Mouse (Mus musculus) kidney, adult 2 months (tissue): ENCODE data around the gene Csrnp2. TPM values are rescaled to one million over a fixed set of nuclear protein-coding genes. Genes with fewer than 3 reads are reported as not detected.
A peak's percentile ranks its signal among the peaks of the same experiment; 100 is the strongest.

ENCODE experiments used
- DNase-seq: peaks from one replicate; pipeline ENCODE4 v3.0.0; 2021
- H3K27ac ChIP-seq: fragments of 200-500 bp; 2 replicates; pipeline ENCODE4 v1.5.1; 2012; ENCODE audit warnings: low read depth, low read length, control low read depth, inconsistent platforms; ENCODE audit not compliant: insufficient read depth
- H3K27me3 ChIP-seq: fragments of 200-500 bp; replicated peaks from 2 replicates; pipeline ENCODE4 v1.6.1; 2012; ENCODE audit warnings: mild to moderate bottlenecking, moderate library complexity, low read length, inconsistent platforms; ENCODE audit not compliant: control insufficient read depth, insufficient read depth
- H3K36me3 ChIP-seq: fragments of 200-500 bp; 2 replicates; pipeline ENCODE4 v1.6.1; 2012; ENCODE audit warnings: mild to moderate bottlenecking, moderate library complexity, low read length, inconsistent platforms; ENCODE audit not compliant: control insufficient read depth, insufficient read depth
- H3K4me1 ChIP-seq: fragments of 200-500 bp; 2 replicates; pipeline ENCODE4 v1.6.1; 2011; ENCODE audit warnings: low read length; ENCODE audit not compliant: control insufficient read depth, insufficient read depth
- H3K4me3 ChIP-seq: fragments of 200-500 bp; 2 replicates; pipeline ENCODE4 v1.5.1; 2011; ENCODE audit warnings: mild to moderate bottlenecking, low read depth, low read length, control low read depth; ENCODE audit not compliant: insufficient read depth
- CTCF ChIP-seq: fragments of 200-500 bp; conservative IDR thresholded peaks from 2 replicates; pipeline ENCODE4 v1.5.1; 2011; ENCODE audit warnings: low read depth, mild to moderate bottlenecking, control low read depth, low read length, moderate library complexity, mixed read lengths; ENCODE audit not compliant: insufficient read depth, insufficient read length
- POLR2A ChIP-seq: fragments of 200-500 bp; IDR thresholded peaks from one replicate; pipeline ENCODE4 v1.6.1; 2011; ENCODE audit warnings: low read depth, low read length, control low read depth
- WGBS: fragments of 180-500 bp; shearing (Covaris S2); methylation state at CpG from one replicate; pipeline ENCODE4 v1.1.7; 2018; 5-methylcytosine and 5-hydroxymethylcytosine counted together
- polyA plus RNA-seq: library from polyadenylated mRNA; depleted of rRNA; stranded (reverse); fragments of >200 nt; gene quantifications from 2 replicates; pipeline ENCODE4 v1.2.3, GENCODE M21; 2012

Gene Csrnp2
- polyA plus RNA-seq, 1 experiment, result 2.7 TPM

DNA sequence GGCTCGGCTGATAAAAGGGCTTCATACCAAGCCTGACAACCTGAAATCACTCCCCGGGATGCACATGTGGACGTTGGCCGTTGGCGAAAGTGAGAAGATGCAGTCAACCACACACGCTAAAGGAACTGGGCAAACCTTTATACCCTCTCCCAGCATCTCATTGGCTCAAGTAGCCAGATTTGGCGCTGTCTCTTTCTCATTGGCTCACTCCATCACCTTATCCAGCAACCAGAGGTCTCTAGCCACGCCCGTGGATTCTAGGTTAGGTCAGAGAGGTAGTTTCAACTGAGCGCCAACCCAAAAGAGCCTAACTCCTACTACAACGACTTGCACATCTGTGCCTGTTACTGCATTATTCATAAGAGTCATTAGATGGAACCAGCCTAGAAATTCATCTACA is 42.8 kb downstream of the Csrnp2 start:
- WGBS, result 78% methylated on average over 11 of the region's 11 CpGs
- no peaks in the 10 kb centered on the region; the same call in 1 of the 2 replicates for H3K4me1 ChIP-seq
- H3K27ac ChIP-seq, result no peak overlapping the region
- H3K4me3 ChIP-seq, result no peak overlapping the region
- DNase-seq, result no peak
- H3K27me3 ChIP-seq, result no peaks in the 10 kb centered on the region
- H3K36me3 ChIP-seq, result no peaks in the 10 kb centered on the region
- no peak for TF ChIP-seq POLR2A
- no peak for TF ChIP-seq CTCF

DNA sequence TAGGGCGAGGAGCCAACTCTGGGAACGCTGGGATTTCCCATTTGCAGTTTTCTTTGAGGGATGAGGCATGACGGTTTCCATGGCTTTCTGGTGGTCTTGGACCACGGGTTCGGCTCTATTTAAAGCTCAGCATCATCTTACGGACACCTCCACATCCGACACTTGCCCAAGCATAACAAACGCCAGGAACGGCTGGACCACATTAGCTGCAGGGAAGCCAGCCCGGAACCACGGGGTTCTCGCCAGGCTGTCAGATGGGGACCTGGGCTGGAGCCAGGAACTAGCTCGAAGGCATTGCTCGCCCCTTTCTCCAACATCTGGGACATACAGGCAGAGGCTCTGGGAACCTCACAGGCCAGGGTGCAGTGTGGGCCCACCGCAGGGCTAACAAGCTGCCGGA is 44.0 kb downstream of the Csrnp2 start:
- WGBS, result 37% methylated on average over 16 of the region's 16 CpGs
- Histone ChIP-seq H3K27ac (no peak overlapping the region), H3K4me1 (no peaks in the 10 kb centered on the region), H3K27me3 (no peaks in the 10 kb centered on the region), H3K36me3 (no peaks in the 10 kb centered on the region), H3K4me3 (no peak overlapping the region)
- no peak for TF ChIP-seq POLR2A
- DNase-seq, result peak; percentile 48

DNA sequence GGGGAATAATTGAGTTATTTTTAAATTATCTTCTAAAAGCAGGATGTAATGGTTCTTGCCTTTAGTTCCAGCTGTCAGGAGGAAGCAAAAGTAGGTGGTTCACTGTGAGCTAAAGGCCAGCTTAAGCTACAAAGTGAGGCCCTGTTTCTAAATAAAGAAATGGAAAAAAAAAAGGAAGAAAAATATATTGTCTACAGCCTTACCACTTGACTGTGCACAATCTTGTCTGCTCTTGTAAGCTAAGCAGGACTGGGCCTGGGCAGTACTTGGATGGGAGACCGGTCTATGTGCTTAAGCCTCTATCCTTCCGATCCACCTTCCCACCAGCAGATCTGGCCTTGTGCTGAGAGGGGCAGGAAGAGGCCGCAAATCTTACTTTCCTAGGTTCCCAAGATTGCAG is 45.8 kb downstream of the Csrnp2 start:
- 74% methylated on average over 3 of the region's 3 CpGs for WGBS
- H3K4me1 ChIP-seq, result no peaks in the 10 kb centered on the region
- DNase-seq, result no peak
- H3K27ac ChIP-seq, result no peak overlapping the region
- no peaks in the 10 kb centered on the region for H3K27me3 ChIP-seq
- H3K36me3 ChIP-seq, result no peaks in the 10 kb centered on the region
- TF ChIP-seq CTCF (no peak), POLR2A (no peak)
- H3K4me3 ChIP-seq, result no peak overlapping the region

DNA sequence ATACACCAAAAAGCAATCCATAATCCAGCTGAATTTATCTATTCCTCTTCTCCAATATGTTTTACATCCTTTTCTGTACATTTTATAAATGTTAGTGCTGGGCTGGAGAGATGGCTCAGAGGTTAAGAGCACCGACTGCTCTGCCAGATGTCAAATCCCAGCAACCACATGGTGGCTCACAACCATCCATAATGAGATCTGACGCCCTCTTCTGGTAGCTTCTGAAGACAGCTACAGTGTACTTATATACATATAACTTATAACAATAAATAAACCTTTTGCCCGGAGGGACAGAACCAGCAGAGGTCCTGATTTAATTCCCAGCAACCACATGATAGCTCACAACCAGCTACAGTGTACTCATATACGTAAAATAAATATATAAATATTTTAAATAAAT is 46.7 kb downstream of the Csrnp2 start:
- TF ChIP-seq CTCF, result 0 out of 2 replicates have a peak, but pooled peaks have one; percentile 10
- TF ChIP-seq POLR2A, result no peak
- no peaks in the 10 kb centered on the region; the same call in 1 of the 2 replicates for H3K4me1 ChIP-seq
- no peak for DNase-seq
- H3K36me3 ChIP-seq, result no peaks in the 10 kb centered on the region
- no peak overlapping the region for H3K27ac ChIP-seq
- no peak overlapping the region for H3K4me3 ChIP-seq
- WGBS, result 87% methylated on average over 4 of the region's 4 CpGs
- no peaks in the 10 kb centered on the region for H3K27me3 ChIP-seq

DNA sequence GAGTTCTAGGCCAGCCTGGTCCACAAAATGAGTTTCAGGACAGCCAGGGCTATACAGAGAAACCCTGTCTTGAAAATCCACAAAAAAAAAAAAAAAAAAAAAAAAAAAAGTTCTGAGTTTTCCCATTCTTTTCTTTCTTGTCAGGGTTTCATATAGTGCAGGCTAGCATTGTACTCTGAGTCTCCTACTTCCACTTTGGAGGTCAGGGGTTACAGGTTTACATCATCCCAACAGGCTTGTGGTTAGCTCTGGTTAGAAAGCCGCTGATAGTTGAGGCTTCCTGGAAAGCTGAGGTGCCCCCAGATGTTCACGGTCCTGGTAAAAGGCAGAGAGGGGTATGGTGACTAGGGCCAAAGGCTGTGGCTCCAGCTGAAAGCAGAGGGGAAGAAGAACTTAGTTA is 48.4 kb downstream of the Csrnp2 start:
- no peak for DNase-seq
- no peaks in the 10 kb centered on the region for H3K27me3 ChIP-seq
- H3K4me3 ChIP-seq, result no peak overlapping the region
- H3K4me1 ChIP-seq, result peaks cover 4% of the 10 kb centered on the region; the same call in 1 of the 2 replicates
- 86% methylated on average over 2 of the region's 2 CpGs for WGBS
- H3K27ac ChIP-seq, result no peak overlapping the region
- no peak for TF ChIP-seq CTCF
- no peak for TF ChIP-seq POLR2A
- no peaks in the 10 kb centered on the region for H3K36me3 ChIP-seq

DNA sequence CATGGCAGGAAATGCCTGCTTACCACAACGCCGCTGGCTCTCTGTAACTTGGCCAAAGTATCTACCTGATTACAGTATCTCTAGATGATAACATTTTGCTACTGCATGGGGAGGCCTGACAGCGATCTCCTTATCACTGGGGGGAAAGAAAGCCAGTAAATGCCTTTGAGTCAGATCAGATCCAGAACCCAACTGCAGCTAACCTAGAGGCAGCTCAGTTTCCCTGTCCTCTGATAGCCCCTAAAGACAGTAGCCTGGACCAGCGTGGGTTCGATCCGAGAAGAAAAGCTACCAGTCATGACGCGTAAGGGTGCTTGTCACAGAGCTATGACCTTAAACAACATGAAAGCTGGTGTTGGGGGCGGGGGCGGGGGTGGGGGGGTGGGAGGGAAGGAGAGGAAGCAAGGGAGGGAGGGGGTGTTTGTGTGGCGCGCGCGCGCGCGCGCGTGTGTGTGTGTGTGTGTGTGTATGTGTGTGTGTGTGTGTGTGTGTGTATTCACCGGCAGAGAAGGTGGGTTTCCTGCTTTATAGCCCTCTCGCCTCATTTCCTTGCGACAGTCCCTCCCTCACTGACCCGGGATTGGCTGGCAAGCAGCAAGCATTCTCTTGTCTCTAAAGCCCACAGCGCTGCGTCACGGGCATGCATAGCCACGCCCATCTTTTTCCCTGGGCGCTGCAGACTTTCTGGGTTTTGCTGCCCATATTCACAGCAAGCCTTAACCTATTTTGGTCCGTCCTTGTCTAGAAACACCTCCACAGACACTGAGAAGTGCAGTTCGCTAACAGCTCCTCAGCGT is 52.0 kb downstream of the Csrnp2 start:
- H3K4me3 ChIP-seq, result peak overlapping the region; percentile 69
- peak overlapping the region; percentile 83 for H3K27ac ChIP-seq
- no peaks in the 10 kb centered on the region for H3K36me3 ChIP-seq
- H3K27me3 ChIP-seq, result no peaks in the 10 kb centered on the region
- TF ChIP-seq POLR2A, result peak; percentile 76
- TF ChIP-seq CTCF, result no peak
- 4% methylated on average over 25 of the region's 31 CpGs for WGBS
- H3K4me1 ChIP-seq, result peaks cover 4% of the 10 kb centered on the region; the same call in 1 of the 2 replicates
- DNase-seq, result peak; percentile 94

DNA sequence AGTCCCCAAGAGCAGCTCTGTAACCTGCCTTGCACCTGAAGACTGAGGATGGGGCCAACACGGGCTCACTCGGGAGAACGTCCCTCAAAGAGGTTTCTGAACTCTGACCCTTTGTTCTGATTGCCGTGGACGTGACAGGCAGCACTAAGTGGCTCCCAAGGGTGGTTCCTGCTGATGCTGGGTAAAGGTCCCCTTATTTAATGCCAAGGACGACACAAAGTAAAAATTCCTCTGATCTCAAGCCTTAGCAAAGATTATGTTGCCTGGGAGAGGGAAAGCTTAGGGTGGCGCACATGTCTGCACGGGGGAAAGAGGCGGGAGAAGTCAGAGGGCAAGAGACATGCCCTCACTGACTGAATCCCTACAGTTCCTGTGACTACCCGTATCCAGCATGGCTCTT is 58.8 kb downstream of the Csrnp2 start:
- Histone ChIP-seq H3K4me1 (no peaks in the 10 kb centered on the region), H3K27me3 (no peaks in the 10 kb centered on the region), H3K27ac (no peak overlapping the region), H3K4me3 (no peak overlapping the region), H3K36me3 (no peaks in the 10 kb centered on the region)
- DNase-seq, result no peak
- TF ChIP-seq POLR2A (no peak), CTCF (no peak)
- WGBS, result 49% methylated on average over 10 of the region's 10 CpGs
